Mouse (Mus musculus) large intestine, adult 2 months (tissue): Measurements from ENCODE around the gene Wnt9b. TPM values are rescaled to one million over a fixed set of nuclear protein-coding genes. Genes with fewer than 3 reads are reported as not detected.
"Not testable (repeated sequence)": the region's sequence is repeated elsewhere in the genome, so short reads cannot be mapped to it uniquely, and the experiment has no call there.

ENCODE experiments used
- DNase-seq: peaks from one replicate; pipeline ENCODE4 v3.0.0-alpha.2; 2012; ENCODE audit warnings: low read depth, low spot score
- WGBS: fragments of 180-500 bp; shearing (Covaris S2); methylation state at CpG from one replicate; pipeline ENCODE4 v1.1.7; 2018; 5-methylcytosine and 5-hydroxymethylcytosine counted together
- polyA plus RNA-seq: library from polyadenylated mRNA; depleted of rRNA; stranded (reverse); fragments of >200 nt; gene quantifications from 2 replicates; pipeline ENCODE4 v1.2.3, GENCODE M21; 2012; rRNA removed

Wnt9b gene
- polyA plus RNA-seq, result 0.11 and 0.21 TPM in 2 replicates

DNA sequence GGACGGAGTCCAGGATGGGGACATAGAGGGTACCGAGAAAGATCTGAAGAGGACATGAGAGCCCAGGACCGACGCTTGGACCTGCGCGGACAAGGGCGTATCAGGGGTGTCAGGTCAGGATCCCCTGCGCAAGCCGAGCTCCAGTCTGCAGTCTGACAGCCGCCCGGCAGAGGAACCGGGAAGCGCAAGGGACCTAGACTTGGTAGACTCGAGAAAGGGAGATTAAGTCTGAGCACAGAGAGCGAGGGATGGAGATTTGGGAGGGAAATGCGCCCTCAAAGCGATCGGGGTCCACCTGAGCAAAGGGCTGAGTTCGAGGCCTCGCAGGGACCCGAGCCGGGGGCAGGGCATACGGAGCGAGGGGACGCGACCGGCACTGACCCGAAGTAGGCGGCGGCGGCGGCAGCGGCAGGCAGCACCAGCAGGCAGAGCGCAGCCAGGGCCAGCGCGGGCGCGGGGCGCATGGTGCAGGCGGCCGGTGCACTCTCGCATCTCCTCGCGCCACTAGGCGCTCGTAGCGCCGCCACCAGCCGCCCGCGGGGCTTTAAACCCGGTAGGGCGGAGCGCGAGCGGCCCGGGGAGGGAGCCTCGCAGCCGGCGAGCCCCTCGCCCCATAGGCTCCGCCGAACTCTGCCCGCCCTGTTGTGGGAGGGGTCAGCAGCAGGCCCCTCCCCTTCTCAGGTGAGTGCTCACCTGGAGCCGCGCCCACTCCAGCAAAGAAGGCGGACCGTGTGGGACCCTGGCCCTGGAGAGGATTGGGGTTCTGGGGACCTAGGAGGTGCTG, at the start of gene Wnt9b:
Wnt9b (minus strand) TSS at position 516 of the 784 bp plus-strand sequence.
- whole genome bisulfite sequencing, result under 1% methylated on average over 57 of the region's 68 CpGs
- no peak for DNase-seq

DNA sequence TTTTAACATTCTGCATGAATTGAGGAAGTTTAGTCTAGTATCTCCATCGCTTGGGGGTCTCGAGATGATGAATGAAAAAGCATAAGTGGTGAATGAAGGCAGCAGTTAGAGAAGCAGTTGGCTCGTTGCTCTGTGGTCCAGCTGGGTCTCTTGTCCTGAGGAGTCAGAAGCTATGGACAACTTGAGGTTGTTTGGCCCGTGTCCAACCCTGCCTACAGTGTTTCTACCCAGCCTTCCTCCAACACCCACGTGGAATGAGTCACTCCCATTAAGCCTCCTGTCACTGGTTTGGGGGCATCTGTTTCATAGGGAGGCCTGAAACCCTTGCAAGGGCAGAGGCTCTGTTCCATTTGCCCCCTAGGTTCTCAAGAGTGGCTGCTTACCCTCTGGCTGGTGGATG, 40.3 kb upstream of the Wnt9b start:
- WGBS, result 47% methylated on average over 5 of the region's 5 CpGs
- no peak for DNase-seq

DNA sequence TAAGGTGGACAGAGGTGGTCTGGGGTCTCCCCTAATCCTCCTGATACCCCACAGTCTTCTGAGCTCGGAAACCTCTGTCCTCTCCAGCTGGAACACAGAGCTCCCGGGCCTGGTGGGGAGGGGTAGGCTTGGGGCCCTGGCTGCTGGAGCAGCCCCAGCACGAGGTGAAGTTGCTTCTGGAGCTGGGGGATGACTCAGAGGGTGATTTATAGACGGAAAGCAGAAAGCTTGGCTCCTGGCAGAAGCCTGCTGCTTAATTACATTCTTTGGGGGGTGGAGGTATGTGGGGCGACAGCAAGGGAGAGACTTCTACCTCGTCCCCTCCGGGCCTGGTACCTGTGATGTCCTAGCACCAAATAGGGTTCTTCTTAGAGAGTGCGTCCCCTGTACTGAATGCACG, 30.5 kb upstream of the Wnt9b start:
- 29% methylated on average over 9 of the region's 9 CpGs for WGBS
- DNase-seq, result no peak

DNA sequence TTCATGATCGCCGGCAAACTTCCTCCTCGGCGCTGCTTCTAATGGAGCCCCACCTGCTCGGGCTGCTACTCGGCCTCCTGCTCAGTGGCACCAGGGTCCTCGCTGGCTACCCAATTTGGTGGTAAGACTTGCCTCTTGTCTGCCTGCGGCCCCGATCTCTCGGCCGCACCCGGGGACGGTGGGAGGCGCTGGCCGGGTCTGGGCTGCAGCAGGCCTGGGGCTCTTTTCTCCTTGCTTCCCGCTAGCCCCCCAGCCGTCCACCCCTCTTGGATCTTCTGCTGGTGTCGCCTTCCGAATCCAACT, 24.6 kb upstream of the Wnt9b start:
- 3% methylated on average over 19 of the region's 19 CpGs for WGBS
- no peak for DNase-seq

DNA sequence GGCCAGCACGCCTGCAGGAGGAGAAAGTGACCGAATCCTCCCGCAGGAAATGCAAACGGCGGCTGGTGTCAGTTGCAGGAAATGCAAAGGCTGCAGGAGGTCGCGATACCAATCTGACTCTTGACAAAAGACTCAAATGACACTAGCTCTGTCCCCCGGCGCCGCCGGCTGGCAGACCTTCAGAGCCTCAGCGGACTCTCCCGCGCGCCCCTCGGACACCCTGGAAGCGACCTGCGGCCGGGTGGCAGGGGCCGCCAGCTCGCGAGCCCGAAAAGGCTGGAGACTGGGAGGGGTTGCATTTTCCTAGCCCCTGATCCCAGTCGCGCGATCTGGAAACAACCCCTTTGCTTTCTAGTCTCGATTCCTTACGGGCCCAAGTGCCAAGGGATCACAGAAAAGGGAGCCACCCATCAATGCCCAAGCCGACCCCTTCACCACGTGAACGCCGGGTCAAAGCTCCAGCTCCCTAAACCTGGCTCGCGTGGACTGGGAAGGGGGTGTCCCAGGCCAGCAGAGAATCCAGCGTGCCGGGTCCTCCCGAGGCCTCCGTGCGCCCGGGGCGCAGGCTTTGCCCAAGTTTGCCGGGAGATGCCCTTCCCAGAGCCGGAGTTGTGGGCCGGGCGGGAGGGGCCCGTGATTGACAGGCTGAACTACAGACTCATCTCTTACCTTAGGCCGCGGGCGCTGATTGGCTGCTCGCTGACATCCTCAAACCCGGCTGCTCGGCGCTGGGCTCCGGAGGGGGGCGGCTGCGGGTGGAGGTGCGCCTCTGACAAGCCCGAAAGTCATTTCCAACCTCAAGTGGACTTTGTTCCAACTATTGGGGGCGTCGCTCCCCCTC, 24.0 kb upstream of the Wnt9b start, which contains the start of gene Wnt3:
Wnt3 (plus strand) TSS at position 764 of the 841 bp plus-strand sequence.
- DNase-seq, result no peak
- WGBS, result under 1% methylated on average over 60 of the region's 60 CpGs

DNA sequence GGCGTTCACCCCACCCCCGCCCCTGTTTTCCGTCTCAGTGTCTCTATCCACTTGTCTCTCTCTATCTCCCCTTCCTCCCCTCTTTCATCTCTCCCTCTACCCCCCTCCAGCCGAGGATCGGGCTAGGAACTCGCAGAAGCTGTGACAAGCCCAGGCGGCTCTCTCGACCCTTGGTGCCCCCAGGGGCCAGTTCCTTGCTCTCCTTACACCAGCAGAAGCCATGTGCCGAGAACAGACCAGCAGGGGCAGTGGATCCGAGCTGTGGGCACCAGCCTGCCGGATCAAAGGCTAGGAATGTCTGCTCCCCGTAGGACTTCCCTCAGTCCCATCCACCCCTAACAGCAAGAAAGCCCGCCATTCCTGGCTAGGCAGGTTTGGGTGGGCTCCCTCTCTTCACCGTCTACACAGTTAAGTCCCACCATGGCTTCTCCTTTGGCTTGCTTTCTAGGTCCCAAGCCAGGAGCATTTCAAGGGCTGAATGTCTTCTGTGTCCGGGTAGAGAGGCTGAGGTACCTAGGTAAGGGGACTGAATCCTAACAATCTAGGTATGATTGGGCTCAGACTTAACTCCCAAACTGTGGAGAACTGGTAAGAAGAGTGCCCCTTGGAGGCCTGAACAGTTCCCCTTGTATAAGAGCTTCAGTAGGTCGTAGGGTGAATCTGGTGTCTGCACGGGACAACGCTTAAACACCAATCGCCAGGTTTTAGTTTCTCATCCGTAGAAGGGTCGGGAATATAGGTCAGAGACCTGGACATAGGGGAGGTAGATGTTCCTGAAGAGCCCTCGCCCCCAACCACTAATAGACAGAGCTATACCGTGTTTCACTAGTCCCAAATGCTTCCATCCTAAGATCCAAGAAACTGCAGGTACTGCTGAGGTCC, 23.1 kb upstream of the Wnt9b start:
- WGBS, result 4% methylated on average over 23 of the region's 23 CpGs

DNA sequence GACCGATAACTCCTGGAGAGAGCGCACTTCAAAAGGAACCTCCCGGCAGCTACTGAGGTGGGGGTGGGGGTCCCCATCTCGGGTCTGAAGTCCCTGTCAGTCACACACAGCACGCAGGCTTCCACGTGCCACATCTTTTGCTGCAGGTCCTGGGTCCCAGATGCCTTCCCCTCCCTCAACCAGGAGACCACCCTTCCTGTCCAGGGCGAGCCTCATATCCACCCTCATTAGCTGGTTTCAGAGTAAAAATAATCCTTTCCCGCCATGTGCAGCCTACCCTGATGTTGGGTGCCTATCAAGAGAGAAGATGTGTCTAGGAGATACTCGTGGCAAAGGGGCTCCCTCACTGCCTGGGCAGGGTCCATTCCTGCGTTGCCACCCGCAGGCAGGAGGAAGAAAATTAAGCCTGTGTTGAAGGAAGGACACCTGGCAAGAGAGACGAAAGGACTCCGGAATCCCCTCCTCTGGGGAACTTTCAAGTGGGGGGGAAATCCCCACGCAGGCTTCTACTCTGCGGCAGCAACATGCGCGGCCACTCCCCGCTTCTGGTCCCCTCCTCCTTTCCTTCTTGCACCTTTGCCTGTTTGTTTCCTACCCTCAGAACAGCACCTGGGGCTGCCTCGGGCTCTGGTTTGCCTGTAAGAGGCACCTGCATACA, 21.7 kb upstream of the Wnt9b start:
- WGBS, result 4% methylated on average over 19 of the region's 19 CpGs

More for the DNA sequence above, 23.1 kb upstream of the Wnt9b start:
- no peak for DNase-seq

DNA sequence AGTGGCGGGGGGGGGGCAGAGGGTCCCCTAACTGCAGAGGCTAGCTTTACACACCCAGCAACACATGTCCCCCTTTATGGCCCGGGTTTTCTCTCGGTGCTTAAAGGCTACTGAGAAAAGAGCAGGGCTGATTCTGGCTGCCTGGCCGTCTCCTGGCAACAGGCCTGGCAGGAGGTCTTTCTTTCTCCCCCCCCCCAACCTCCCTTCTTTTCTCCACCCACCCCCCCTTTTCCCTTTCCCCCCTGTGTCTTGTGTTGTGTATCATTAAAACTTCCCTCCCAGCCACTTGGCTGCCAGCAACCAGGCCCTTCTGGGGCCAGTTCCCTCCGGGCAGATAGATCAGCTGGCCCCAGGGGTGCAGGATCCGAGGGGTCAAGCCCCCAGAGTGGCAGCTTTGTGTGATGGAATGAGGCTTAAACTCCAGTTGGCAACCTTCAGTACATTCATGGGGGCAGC, 16.0 kb upstream of the Wnt9b start:
- no peak for DNase-seq
- 47% methylated on average over 6 of the region's 6 CpGs for WGBS

More for the DNA sequence above, 21.7 kb upstream of the Wnt9b start:
- DNase-seq, result no peak

DNA sequence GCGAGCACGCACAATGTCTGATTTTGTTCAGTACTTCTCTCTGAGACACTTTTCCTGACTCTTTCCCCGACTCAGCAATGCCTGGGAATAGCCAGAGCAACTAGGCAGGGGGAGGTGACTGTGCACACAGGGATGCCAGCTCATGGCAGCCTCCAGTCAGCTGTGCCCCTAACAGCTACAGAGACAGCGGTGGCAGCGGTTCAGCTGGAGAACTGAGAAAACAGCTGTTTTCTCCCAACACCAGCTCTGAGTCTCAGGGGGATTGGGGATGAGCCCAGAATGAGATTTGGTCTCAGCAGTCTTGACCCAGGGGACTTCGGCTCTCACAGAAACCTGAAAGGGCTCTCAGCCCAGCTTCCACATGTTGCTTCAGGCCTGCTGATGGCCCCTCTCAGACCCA, 15.0 kb upstream of the Wnt9b start:
- no peak for DNase-seq
- 62% methylated on average over 6 of the region's 6 CpGs for WGBS

DNA sequence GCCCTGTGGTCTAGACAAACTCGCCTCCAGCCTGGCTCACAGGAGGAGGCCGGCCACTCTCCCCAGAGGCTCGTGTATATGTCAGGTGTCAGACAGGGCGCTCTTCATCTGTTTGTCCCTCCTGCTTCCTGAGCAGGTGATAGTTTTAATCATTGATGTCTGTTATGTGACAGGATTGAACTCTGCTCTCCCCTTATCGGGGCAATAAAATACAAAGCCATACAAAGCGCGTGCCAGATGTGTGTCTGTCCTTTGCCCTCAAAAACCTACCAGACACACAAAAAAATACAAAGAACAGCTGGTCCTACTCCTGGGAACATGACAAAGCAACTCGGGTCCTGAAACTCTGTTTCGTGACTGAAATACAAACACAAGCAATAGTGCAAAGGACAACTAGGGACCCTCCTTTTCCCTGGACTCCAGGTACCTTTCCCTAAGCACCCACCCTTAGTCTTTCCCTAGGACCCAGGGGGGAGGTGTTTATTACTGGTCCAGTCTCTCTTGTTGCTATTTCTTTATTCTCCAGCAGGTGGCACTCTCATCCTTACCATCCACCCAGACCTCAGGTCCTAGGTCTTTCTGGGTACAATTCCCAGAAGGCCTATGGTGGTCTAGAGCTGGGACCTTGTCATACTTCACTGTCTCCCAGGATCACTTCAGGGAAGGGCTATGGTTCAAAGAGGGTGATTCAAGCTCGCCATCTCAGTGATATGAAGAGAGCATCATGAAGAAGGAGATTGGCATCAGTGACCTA, 14.0 kb upstream of the Wnt9b start:
- no peak for DNase-seq
- WGBS, result 8% methylated on average over 10 of the region's 10 CpGs

DNA sequence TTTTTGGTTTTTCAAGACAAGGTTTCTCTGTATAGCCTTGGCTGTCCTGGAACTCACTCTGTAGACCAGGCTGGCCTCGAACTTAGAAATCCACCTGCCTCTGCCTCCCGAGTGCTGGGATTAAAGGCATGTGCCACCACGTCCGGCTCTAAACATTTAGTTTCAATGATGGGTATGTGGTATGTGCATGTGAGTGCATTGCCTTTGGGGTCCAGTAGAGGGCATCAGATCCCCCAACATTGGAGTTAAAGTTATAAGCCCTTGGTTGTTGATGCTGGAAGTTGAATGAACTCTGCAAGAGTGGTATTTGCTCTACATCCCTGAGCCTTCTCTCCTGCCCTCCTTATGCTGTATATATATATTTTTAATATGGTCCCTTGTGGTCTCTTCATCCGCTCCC, 11.3 kb upstream of the Wnt9b start:
- DNase-seq, result not testable (repeated sequence)

DNA sequence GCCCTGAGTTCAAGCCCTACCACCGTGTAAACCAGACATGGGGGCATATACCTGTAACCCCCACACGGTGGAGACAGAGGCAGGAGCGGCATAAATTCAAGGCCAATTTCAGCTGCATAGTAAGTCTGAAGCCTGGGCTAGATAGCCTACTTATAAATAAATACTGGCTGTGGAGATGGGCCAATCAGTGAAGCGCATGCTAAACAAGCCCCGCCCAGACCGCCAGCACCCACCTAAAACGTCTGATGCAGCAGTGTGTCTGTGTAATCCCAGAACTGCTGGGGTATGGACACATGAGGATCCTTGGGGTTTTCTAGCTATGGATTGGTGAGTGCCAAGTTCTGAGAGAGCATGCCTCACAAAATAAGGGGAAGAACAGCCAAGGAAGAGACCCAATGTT, 10.5 kb upstream of the Wnt9b start:
- 52% methylated on average over 7 of the region's 7 CpGs for WGBS
- no peak for DNase-seq

More for the DNA sequence above, 11.3 kb upstream of the Wnt9b start:
- WGBS, result 89% methylated on average over 5 of the region's 5 CpGs

DNA sequence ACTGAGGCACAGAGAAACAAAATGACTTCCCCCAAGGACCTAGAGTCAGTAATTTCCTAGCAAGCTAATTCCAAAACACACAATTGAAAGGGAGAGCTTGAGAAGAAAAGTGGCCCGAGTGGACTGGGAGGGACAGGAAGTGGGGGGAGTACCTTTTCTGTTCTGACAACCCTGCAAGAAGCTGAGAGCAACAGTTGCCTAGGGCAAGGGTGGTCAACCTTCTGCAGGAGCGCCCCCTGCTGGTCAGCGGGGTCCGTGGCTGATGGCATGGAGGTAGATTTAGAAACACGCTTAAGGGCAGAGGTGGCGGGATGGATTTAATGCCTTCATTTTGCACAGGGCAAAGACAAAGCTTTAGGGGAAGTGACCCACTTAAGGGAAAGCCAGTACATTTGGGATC, 9.1 kb upstream of the Wnt9b start:
- DNase-seq, result no peak
- 15% methylated on average over 6 of the region's 6 CpGs for WGBS

DNA sequence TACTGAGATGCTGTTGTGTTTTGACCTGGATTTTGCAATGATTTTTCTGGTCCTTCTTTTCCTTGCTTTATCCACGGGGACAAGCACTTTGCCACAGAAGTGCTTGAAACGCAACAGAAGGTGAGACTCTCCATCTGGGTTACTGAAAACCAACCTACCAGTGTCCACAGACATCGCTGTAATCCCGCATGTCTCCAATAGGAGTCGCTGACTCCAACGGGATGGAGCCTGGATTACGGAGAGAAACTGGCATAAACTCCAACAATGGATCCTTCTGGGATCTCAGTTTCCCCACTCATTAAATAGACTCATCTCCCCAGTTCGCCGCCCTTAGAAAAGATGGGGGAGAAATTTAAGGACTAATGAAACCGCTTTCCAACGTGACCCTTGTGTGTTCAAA, 8.4 kb upstream of the Wnt9b start:
- 47% methylated on average over 11 of the region's 11 CpGs for WGBS
- DNase-seq, result no peak

DNA sequence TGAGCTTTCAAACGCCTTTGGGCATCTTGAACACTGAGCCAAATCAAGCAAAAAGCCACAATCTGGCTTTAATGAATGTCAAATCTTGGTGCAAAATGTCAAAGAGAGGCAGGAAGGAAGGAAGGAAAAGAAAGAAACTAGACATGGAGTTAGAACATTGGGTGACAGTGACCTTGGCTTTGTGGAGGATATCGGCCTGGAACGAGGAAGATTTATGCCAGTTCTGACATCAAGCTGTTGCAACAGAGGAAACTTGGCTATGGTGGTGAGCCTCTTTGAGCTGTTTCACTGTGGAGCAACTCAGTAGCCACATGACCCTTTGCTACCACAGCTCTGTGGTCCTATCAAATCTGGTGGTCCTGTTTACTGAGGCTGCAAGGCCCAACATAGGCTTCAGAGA, 991 bp upstream of the Wnt9b start:
- DNase-seq, result no peak
- WGBS, result 25% methylated on average over 3 of the region's 3 CpGs

DNA sequence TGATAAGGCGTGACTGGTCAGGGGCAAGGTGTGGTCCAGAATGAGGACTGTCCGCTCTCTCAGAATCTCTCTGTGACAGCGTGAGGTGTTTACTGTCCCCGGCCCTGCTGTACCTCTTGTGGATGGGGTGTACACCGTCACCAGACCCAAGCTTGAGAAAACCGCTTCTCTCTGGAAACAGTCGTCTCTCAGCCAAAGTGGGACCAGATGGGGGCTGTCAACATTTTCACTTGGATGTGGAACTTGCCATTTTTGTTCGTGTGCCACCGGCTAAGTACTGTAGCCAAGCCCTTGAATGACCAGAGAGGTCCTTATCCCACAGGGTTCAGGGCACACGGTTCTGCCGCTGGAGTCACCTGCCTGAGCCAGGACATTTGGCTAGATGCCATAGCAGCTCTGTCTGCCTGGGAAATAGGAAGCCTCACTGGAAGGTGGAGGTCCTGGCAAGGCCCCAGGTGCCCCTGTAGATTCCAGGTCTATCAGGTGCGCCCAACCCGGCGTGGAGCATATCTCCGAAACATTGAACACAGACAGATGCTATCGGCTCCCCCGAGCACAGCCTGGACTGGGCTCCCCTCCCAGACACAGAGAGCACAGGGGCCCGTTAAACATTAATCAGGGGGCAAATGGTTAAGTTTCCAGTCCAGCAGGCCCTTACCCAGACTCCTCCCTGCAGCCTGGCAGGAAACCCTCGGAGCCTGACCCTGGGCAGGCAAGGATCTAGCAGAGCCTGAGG, 14.4 kb downstream of the Wnt9b start:
- DNase-seq, result no peak
- 39% methylated on average over 19 of the region's 19 CpGs for WGBS

DNA sequence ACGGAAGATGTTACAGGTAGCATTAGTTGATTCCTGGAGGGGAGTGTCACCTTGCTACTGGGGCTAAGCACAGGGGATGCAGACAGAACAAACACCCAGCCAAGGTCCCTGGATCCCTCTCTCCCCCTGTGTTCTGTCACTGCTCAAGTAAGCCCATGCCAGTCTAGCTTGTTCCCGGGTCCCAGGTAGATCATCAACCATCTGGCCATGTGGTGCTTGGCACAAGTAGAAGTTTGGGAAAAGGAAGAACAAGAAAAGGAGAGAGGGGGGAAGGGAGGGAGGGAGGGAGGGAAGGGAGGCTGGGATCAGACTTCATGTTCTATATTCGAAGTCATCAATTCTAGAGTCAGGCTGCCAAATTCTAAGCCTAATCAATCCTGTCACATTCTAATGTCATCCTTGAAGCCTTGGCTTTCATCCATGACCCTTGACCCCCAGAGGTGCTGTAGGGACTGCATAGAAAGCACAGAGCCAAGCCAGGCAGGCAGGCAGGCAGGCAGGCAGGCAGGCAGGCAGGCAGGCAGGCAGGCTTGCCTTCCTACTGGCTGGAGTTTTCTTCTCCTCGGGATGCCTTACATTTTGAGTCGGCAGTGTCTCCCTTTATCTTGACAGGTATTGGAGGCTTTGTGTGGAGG, 15.1 kb downstream of the Wnt9b start:
- DNase-seq, result no peak
- 47% methylated on average over 5 of the region's 5 CpGs for WGBS

DNA sequence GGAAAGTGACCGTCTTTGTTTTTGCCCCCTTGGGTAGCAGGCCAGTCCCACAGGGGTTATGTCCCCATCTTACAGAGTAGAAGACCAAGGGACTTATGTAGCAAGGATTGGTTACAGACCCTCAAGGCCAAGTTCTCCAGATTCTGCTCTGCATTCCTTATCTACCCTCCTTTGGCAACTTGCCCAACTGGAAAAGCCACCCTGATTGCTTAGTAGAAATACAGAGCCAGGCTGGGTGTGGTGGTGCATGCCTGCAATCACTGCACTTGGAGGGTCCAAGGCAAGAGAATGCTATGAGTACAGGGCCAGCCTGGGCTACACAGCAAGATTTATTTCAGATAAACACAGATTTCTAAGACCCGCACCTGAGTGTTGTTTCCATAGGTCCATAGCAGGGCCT, 15.7 kb downstream of the Wnt9b start:
- WGBS, result 85% methylated on average over 2 of the region's 2 CpGs
- DNase-seq, result no peak
